ENCODE assay signal across 28 mouse cellular contexts in the genomic region with DNA sequence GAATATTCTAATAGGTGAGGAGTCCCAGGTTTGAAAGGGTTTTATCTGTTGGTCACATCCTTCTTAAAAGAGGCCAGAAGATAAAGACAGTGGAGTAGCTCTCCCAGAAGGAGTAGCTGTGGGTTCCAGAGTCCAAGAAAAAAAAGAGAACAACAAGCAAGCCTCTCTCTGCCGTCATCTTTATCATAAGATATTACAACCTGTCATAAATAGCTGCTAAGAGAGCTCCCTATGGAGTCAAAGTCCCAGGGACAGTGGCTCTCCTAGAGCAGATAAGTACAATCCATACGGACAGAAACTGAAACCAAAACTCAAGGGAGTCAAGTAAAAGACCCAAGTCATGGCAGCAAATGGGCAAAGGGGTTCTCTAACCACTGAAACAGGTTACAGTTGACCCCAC. TPM values are rescaled to one million over a fixed set of nuclear protein-coding genes. Genes with fewer than 3 reads are reported as not detected.
DNase-seq lines count a peak whose midpoint lies in the region; ATAC-seq and TF ChIP-seq lines count a peak whose summit lies in the region.
"Had no signal": no experiment of that assay in that cellular context is flagged by ENCODE, and none has a peak within 500 bp of the region (broad histone marks: within the 10 kb centered on the region; RNA-seq: fewer than 3 reads in every experiment).

No protein-coding gene starts in this region.

- no peak for TF ChIP-seq CTCF in small intestine, adult 2 months (IDR thresholded peaks at IDR 0.05; ENCODE audit: extremely low read depth, insufficient read length, insufficient replicate concordance, low read depth, low read length)

- no peak overlapping the region for H3K9ac ChIP-seq in liver, embryonic 12.5 days
- H3K9ac ChIP-seq: embryonic facial prominence, embryonic 13.5 days; forebrain, embryonic 13.5 days; heart, embryonic 12.5 days; hindbrain, embryonic 14.5 days; limb, embryonic 12.5 days; lung, embryonic 14.5 days; neural tube, embryonic 13.5 days had no signal

- no peak overlapping the region for H3K27ac ChIP-seq in liver, embryonic 12.5 days
- H3K27ac ChIP-seq in small intestine, adult 2 months (ENCODE audit: insufficient read depth, low read depth, low read length) = peak overlapping the region; percentile 99
- H3K27ac ChIP-seq: embryonic facial prominence, embryonic 13.5 days; forebrain, embryonic 13.5 days; hindbrain, embryonic 14.5 days; limb, embryonic 12.5 days; midbrain, embryonic 10.5 days; neural tube, embryonic 13.5 days had no signal

- peak overlapping the region; percentile 87 for H3K4me3 ChIP-seq in megakaryocyte, embryonic 14.5 days (replicated peaks)
- no peak overlapping the region for H3K4me3 ChIP-seq in liver, embryonic 12.5 days
- no peak overlapping the region for H3K4me3 ChIP-seq in small intestine, adult 2 months (ENCODE audit: low read depth, low read length)
- H3K4me3 ChIP-seq: embryonic facial prominence, embryonic 13.5 days; forebrain, embryonic 13.5 days; heart, embryonic 12.5 days; limb, embryonic 12.5 days; midbrain, embryonic 10.5 days; myocyte; neural tube, embryonic 13.5 days had no signal

- H3K27me3 ChIP-seq in megakaryocyte, embryonic 14.5 days (replicated peaks) = no peaks in the 10 kb centered on the region
- no peaks in the 10 kb centered on the region for H3K27me3 ChIP-seq in liver, embryonic 12.5 days (replicated peaks)
- H3K27me3 ChIP-seq in small intestine, adult 2 months (ENCODE audit: control insufficient read depth, insufficient read depth, low read length) = no peaks in the 10 kb centered on the region
- H3K27me3 ChIP-seq: heart, embryonic 12.5 days; limb, embryonic 12.5 days; neural tube, embryonic 13.5 days had no signal

- no peak for ATAC-seq in megakaryocyte, adult 5-6 weeks (ENCODE audit: poor library complexity, severe bottlenecking)
- ATAC-seq in liver, embryonic 12.5 days = no peak
- ATAC-seq: forebrain, embryonic 13.5 days; midbrain, embryonic 16.5 days had no signal

- WGBS in liver, embryonic 12.5 days (ENCODE audit: insufficient replicate concordance) = 42% methylated on average over 2 of the region's 2 CpGs
- WGBS in small intestine, adult 2 months = 28% methylated on average over 2 of the region's 2 CpGs

- TF ChIP-seq POLR2A in small intestine, adult 2 months (IDR thresholded peaks at IDR 0.05; ENCODE audit: low read depth, low read length) = no peak

- peaks cover 30% of the 10 kb centered on the region for H3K36me3 ChIP-seq in megakaryocyte, embryonic 14.5 days (replicated peaks; ENCODE audit: low read length)
- peaks cover 22% of the 10 kb centered on the region for H3K36me3 ChIP-seq in liver, embryonic 12.5 days
- peaks cover 19% of the 10 kb centered on the region for H3K36me3 ChIP-seq in small intestine, adult 2 months (ENCODE audit: control insufficient read depth, insufficient read depth, low read length)
- H3K36me3 ChIP-seq: neural tube, embryonic 13.5 days had no signal

- peaks cover 64% of the 10 kb centered on the region for H3K4me1 ChIP-seq in megakaryocyte, embryonic 14.5 days
- H3K4me1 ChIP-seq in liver, embryonic 12.5 days = peaks cover 49% of the 10 kb centered on the region
- peaks cover 20% of the 10 kb centered on the region; the same call in 1 of the 2 replicates for H3K4me1 ChIP-seq in small intestine, adult 2 months (ENCODE audit: control insufficient read depth, insufficient read depth, insufficient read length, low read length)

- no peaks in the 10 kb centered on the region for H3K9me3 ChIP-seq in megakaryocyte, embryonic 14.5 days
- H3K9me3 ChIP-seq in liver, embryonic 12.5 days (replicated peaks) = no peaks in the 10 kb centered on the region
- H3K9me3 ChIP-seq: embryonic facial prominence, embryonic 13.5 days; forebrain, embryonic 13.5 days; heart, embryonic 12.5 days; limb, embryonic 12.5 days; midbrain, embryonic 10.5 days; neural tube, embryonic 13.5 days had no signal

- peak overlapping the region; percentile 93 for H3K4me2 ChIP-seq in liver, embryonic 12.5 days
- H3K4me2 ChIP-seq: embryonic facial prominence, embryonic 13.5 days; forebrain, embryonic 13.5 days; heart, embryonic 12.5 days; hindbrain, embryonic 14.5 days; limb, embryonic 12.5 days; lung, embryonic 14.5 days; neural tube, embryonic 13.5 days had no signal

- DNase-seq in induced T-regulatory cell, adult 2 months (ENCODE audit: low read depth) = peak; percentile 25
- no peak for DNase-seq in right cerebral cortex, postnatal 36 days (ENCODE audit: low spot score in 2 of 2)
- no peak for DNase-seq in kidney, adult 8-10 months
- DNase-seq: adrenal gland, postnatal 14 days; cerebellum, adult 8-10 months; cerebellum, postnatal 36 days; embryo, embryonic 11 days; heart, postnatal 36 days; kidney, adult 11 months; kidney, postnatal 10 days; layer of hippocampus, postnatal 36 days; lung, embryonic 14.5 days; lung, postnatal 36 days; retina, postnatal 1 day; right cerebral cortex, postnatal 4 days had no signal

RNA-seq across cellular contexts. Expression of gene Fez2, which starts 2.7 kb away (rescaled TPM):
- 3.8 and 9.9 TPM in 2 replicates for polyA plus RNA-seq in megakaryocyte, embryonic 14.5 days (2012; ENCODE audit: insufficient read depth, low replicate concordance)
- total RNA-seq in megakaryocyte, adult 5-6 weeks (2015) = 11.4 and 12.8 TPM in 2 replicates
- 21.5 and 22.8 TPM in 2 replicates for total RNA-seq in megakaryocyte, adult 5-6 weeks (2017)
- polyA plus RNA-seq in liver, embryonic 12.5 days (2016; fragmentation: Nextera tagmentation; extraction: Ambion mirVana) = 24.0 and 24.9 TPM in 2 replicates
- polyA plus RNA-seq in small intestine, adult 2 months (2012; rRNA removed) = 13.8 and 31.7 TPM in 2 replicates
